Mouse (Mus musculus) liver, postnatal 0 days (tissue): ENCODE results near the gene Ampd1.
A peak's percentile ranks its signal among the peaks of the same experiment; 100 is the strongest.

Source experiments
- CTCF ChIP-seq: sonication (generic); IDR thresholded peaks from 2 replicates; pipeline ENCODE4 v1.5.1; 2016; ENCODE audit warnings: antibody characterized with exemption, low read depth
- EP300 ChIP-seq: IDR thresholded peaks from 2 replicates; pipeline ENCODE4 v1.6.1; 2016; ENCODE audit warnings: antibody characterized with exemption, low read depth, mild to moderate bottlenecking

GRCm38 (mm10) chr3:103126138-103126537 lies 52.3 kb downstream of the Ampd1 start:
- TF ChIP-seq CTCF (peak; percentile 35; the same call in 1 of the 2 replicates), EP300 (no peak)
